In genomic region chr2:9876621-9877325, GRCm38 (mm10) we compare ENCODE assay signal across 8 mouse cellular contexts. TPM values are rescaled to one million over a fixed set of nuclear protein-coding genes. Genes with fewer than 3 reads are reported as not detected.
A peak's percentile ranks its signal among the peaks of the same experiment; 100 is the strongest.
DNase-seq lines count a peak whose midpoint lies in the region; ATAC-seq and TF ChIP-seq lines count a peak whose summit lies in the region.

No protein-coding gene starts in this region.

- peak overlapping the region; percentile 99 for H3K4me2 ChIP-seq in heart, postnatal 0 days (ENCODE audit: low read depth, low read length)
- H3K4me2 ChIP-seq in neural tube, embryonic 11.5 days (ENCODE audit: low read depth): no peak overlapping the region; the same call in 1 of the 2 replicates

- no peak for TF ChIP-seq POLR2A in brain, embryonic 14.5 days (IDR thresholded peaks at IDR 0.05; ENCODE audit: borderline replicate concordance, extremely low read depth, insufficient read depth, insufficient read length, poor library complexity, severe bottlenecking)

- no peak for DNase-seq in heart, postnatal 0 days (ENCODE audit: low spot score)
- no peak for DNase-seq in heart, adult 8-10 months (ENCODE audit: low spot score)
- peak; percentile 47 for DNase-seq in brain, embryonic 14.5 days (ENCODE audit: low read depth)
- peak; percentile 72 for DNase-seq in induced T-regulatory cell, adult 2 months (ENCODE audit: low read depth)
- DNase-seq in neural tube, embryonic 11.5 days (ENCODE audit: low spot score): peak; percentile 50
- DNase-seq in gastrocnemius, postnatal 14 days: no peak
- DNase-seq in spleen, postnatal 10 days (ENCODE audit: low spot score in 2 of 2): no peak
- DNase-seq in yolk sac, embryonic 10.5 days (ENCODE audit: low spot score): no peak

- no peak overlapping the region for H3K27ac ChIP-seq in heart, postnatal 0 days (ENCODE audit: low read depth)
- H3K27ac ChIP-seq in neural tube, embryonic 11.5 days (ENCODE audit: low read depth, low read length): no peak overlapping the region

- H3K36me3 ChIP-seq in heart, postnatal 0 days (replicated peaks; ENCODE audit: control insufficient read depth, insufficient read depth, low read length): no peaks in the 10 kb centered on the region
- H3K36me3 ChIP-seq in neural tube, embryonic 11.5 days (ENCODE audit: control insufficient read depth, insufficient read depth, low read length): no peaks in the 10 kb centered on the region

- H3K4me3 ChIP-seq in heart, postnatal 0 days (ENCODE audit: low read depth, low read length): peak overlapping the region; percentile 74
- H3K4me3 ChIP-seq in neural tube, embryonic 11.5 days (ENCODE audit: low read depth, low read length): peak overlapping the region; percentile 17

- intact Hi-C loops in gastrocnemius, postnatal 14 days (cut with DNase I; ENCODE audit: low total_unique reads): no loop called here

- TF ChIP-seq EP300 in heart, postnatal 0 days (IDR thresholded peaks at IDR 0.05; ENCODE audit: low read depth): no peak

- peaks cover 9% of the 10 kb centered on the region; the same call in 1 of the 2 replicates for H3K4me1 ChIP-seq in heart, postnatal 0 days (ENCODE audit: control insufficient read depth, insufficient read depth)
- peaks cover 11% of the 10 kb centered on the region for H3K4me1 ChIP-seq in neural tube, embryonic 11.5 days (ENCODE audit: control insufficient read depth, insufficient read depth, low read length)

- H3K9ac ChIP-seq in heart, postnatal 0 days (replicated peaks; ENCODE audit: low read depth, low read length): peak overlapping the region; percentile 38; the same call in 1 of the 2 replicates
- no peak overlapping the region for H3K9ac ChIP-seq in neural tube, embryonic 11.5 days (ENCODE audit: low read length)

- peaks cover 95% of the 10 kb centered on the region for H3K27me3 ChIP-seq in heart, postnatal 0 days (ENCODE audit: control insufficient read depth, insufficient read depth, low read length)
- peaks cover 90% of the 10 kb centered on the region for H3K27me3 ChIP-seq in neural tube, embryonic 11.5 days (ENCODE audit: control insufficient read depth, insufficient read depth, low read length)

- no peak for ATAC-seq in heart, postnatal 0 days (ENCODE audit: insufficient read depth, low read depth)
- no peak for ATAC-seq in neural tube, embryonic 11.5 days (ENCODE audit: insufficient read depth, low FRiP score, low TSS enrichment)

- H3K9me3 ChIP-seq in heart, postnatal 0 days (replicated peaks; ENCODE audit: control insufficient read depth, low read length): no peaks in the 10 kb centered on the region
- no peaks in the 10 kb centered on the region for H3K9me3 ChIP-seq in neural tube, embryonic 11.5 days (ENCODE audit: control insufficient read depth, low read length)

- WGBS in heart, postnatal 0 days: 15% methylated on average over 31 of the region's 31 CpGs
- 0% methylated on average over 31 of the region's 31 CpGs for WGBS in neural tube, embryonic 11.5 days

- no peak for TF ChIP-seq CTCF in heart, postnatal 0 days (IDR thresholded peaks at IDR 0.05; ENCODE audit: low read depth)
- no peak for TF ChIP-seq CTCF in brain, embryonic 14.5 days (IDR thresholded peaks at IDR 0.05; ENCODE audit: borderline replicate concordance, extremely low read depth, insufficient read depth, insufficient read length)

RNA-seq across cellular contexts. Expression of gene 4930412O13Rik, which starts 4.3 kb away (rescaled TPM):
- not detected in 2 replicates for total RNA-seq in heart, postnatal 0 days (2014; rRNA removed; ENCODE audit: low replicate concordance)
- polyA plus RNA-seq in heart, postnatal 0 days (2015; fragmentation: Nextera tagmentation; extraction: Ambion mirVana): not detected in 2 replicates
- not detected for total RNA-seq in heart, adult 8-10 months (2022)
- 1.6 and 2.6 TPM in 2 replicates for polyA plus RNA-seq in brain, embryonic 14.5 days (2012; rRNA removed)
- 0.41 TPM in 1 of 2 replicates, not detected in the other for polyA plus RNA-seq in neural tube, embryonic 11.5 days (2014; fragmentation: Nextera tagmentation; extraction: Ambion mirVana)
- not detected for total RNA-seq in gastrocnemius, postnatal 14 days (2021)

RNA-seq across cellular contexts. Expression of gene 9230102O04Rik, which starts 12.6 kb away (rescaled TPM):
- not detected in 2 replicates for total RNA-seq in heart, postnatal 0 days (2014; rRNA removed; ENCODE audit: low replicate concordance)
- polyA plus RNA-seq in heart, postnatal 0 days (2015; fragmentation: Nextera tagmentation; extraction: Ambion mirVana): not detected in 2 replicates
- total RNA-seq in heart, adult 8-10 months (2022): not detected
- polyA plus RNA-seq in brain, embryonic 14.5 days (2012; rRNA removed): 1.0 and 1.3 TPM in 2 replicates
- not detected in 2 replicates for polyA plus RNA-seq in neural tube, embryonic 11.5 days (2014; fragmentation: Nextera tagmentation; extraction: Ambion mirVana)
- not detected for total RNA-seq in gastrocnemius, postnatal 14 days (2021)

RNA-seq across cellular contexts. Expression of gene Gata3, which starts 13.1 kb away (rescaled TPM):
- 0.89 TPM in 1 of 2 replicates, not detected in the other for total RNA-seq in heart, postnatal 0 days (2014; rRNA removed; ENCODE audit: low replicate concordance)
- 0.83 and 0.93 TPM in 2 replicates for polyA plus RNA-seq in heart, postnatal 0 days (2015; fragmentation: Nextera tagmentation; extraction: Ambion mirVana)
- 1 to 10 TPM; 1.2 to 1.7 (median 1.3) TPM for total RNA-seq in heart, adult 8-10 months (2022)
- polyA plus RNA-seq in brain, embryonic 14.5 days (2012; rRNA removed): 12.4 and 29.4 TPM in 2 replicates
- polyA plus RNA-seq in neural tube, embryonic 11.5 days (2014; fragmentation: Nextera tagmentation; extraction: Ambion mirVana): 8.6 and 9.1 TPM in 2 replicates
- total RNA-seq in gastrocnemius, postnatal 14 days (2021): under 1 TPM; 0.31 to 0.55 TPM

Comparison
In these comparisons a context has a peak if more than half of its experiments do, and no peak if none do; other contexts are left out.
1. DNase-seq: peak in brain, embryonic 14.5 days (single experiment), induced T-regulatory cell, adult 2 months (single experiment) and neural tube, embryonic 11.5 days (single experiment); none in heart, postnatal 0 days (single experiment), heart, adult 8-10 months (single experiment), gastrocnemius, postnatal 14 days (single experiment), spleen, postnatal 10 days (0 of 2) and yolk sac, embryonic 10.5 days (single experiment).